Mouse (Mus musculus): ENCODE measurements at regions not wholly inside any gene's neighbourhood (a gene's known extent, or its start where the extent isn't known, plus 50 kb on each side); places are given as distances from the start of the nearest gene placed in this dataset.

- TF ChIP-seq USF2 (conservative IDR thresholded peaks at IDR 0.05; ENCODE audit: low read depth, low read length) (no peak), CHD1 (IDR thresholded peaks at IDR 0.05; ENCODE audit: low read depth, low read length) (no peak), MAZ (IDR thresholded peaks at IDR 0.05; ENCODE audit: low read depth, low read length) (0 out of 2 replicates have a peak, but pooled peaks have one; percentile 28), EP300 (IDR thresholded peaks at IDR 0.05; ENCODE audit: low read length) (peak; percentile 79), CHD2 (IDR thresholded peaks at IDR 0.05; ENCODE audit: low read length) (peak; percentile 48; the same call in 1 of the 2 replicates), UBTF (IDR thresholded peaks at IDR 0.05; ENCODE audit: low read depth, low read length) (0 out of 2 replicates have a peak, but pooled peaks have one; percentile 48), PAX5 (IDR thresholded peaks at IDR 0.05; ENCODE audit: low read length) (no peak), IRF4 (IDR thresholded peaks at IDR 0.05; ENCODE audit: low read depth, low read length) (peak; percentile 82), JUN (IDR thresholded peaks at IDR 0.05; ENCODE audit: insufficient read depth, low read depth, low read length) (no peak), JUND (conservative IDR thresholded peaks at IDR 0.05; ENCODE audit: low read depth, low read length) (no peak), RAD21 (IDR thresholded peaks at IDR 0.05; ENCODE audit: low read depth, low read length) (no peak), MAFK (IDR thresholded peaks at IDR 0.05; ENCODE audit: insufficient replicate concordance, low read length) (no peak), MYC (IDR thresholded peaks at IDR 0.05; ENCODE audit: low read depth, low read length) (no peak), HCFC1 (IDR thresholded peaks at IDR 0.05; ENCODE audit: low read depth, low read length) (no peak)
Observed at GRCm38 (mm10) chr8:46934254-46934653, 52.4 kb upstream of the Enpp6 start (continued).

GRCm38 (mm10) chr8:46934898-46935297, 51.8 kb upstream of the Enpp6 start:
- dilution Hi-C loops (cut with MboI; ENCODE audit: extremely low pct_ligation_motif_present, extremely low pct_unique_long_range_greater_than_20kb, low sequenced_read_pairs), result no loop called here
- Histone ChIP-seq H3K79me2 (replicated peaks; ENCODE audit: control insufficient read depth, extremely low read depth, insufficient read depth, poor library complexity, severe bottlenecking) (no peaks in the 10 kb centered on the region), H3K9ac (ENCODE audit: insufficient read depth, low read depth) (peak overlapping the region; percentile 50; the same call in 1 of the 2 replicates), H3K27ac (ENCODE audit: insufficient read depth, low read depth) (no peak overlapping the region), H3K27me3 (replicated peaks) (no peaks in the 10 kb centered on the region), H3K9me3 (replicated peaks; ENCODE audit: low read length) (peaks cover 5% of the 10 kb centered on the region), H3K36me3 (replicated peaks in 1 of 2; ENCODE audit: control insufficient read depth in 1 of 2, insufficient read depth in 1 of 2, low read length in 1 of 2) (no peaks in the 10 kb centered on the region), H3K4me2 (ENCODE audit: insufficient read depth, low read depth, poor library complexity, severe bottlenecking) (peak overlapping the region; percentile 72), H3K4me1 (ENCODE audit: control insufficient read depth in 1 of 2, insufficient read depth in 2 of 2) (peaks cover 23 to 73% of the 10 kb centered on the region in 2 experiments), H3K4me3 (replicated peaks in 1 of 3; ENCODE audit: low read depth in 2 of 3, low read length in 2 of 3, poor library complexity in 1 of 3) (peak overlapping the region in 1 of 3 experiments; percentile 14)
- in situ Hi-C loops (cut with MboI; ENCODE audit: low pct_ligation_motif_present, low pct_unique_long_range_greater_than_20kb, low sequenced_read_pairs), result loop anchor here (5.0 to 25.0 kb wide), 3 partner anchors 90 to 723 kb away; partner anchors contain the start of gene Slc25a4
- TF ChIP-seq IRF4 (IDR thresholded peaks at IDR 0.05; ENCODE audit: low read depth, low read length) (peak; percentile 61), ELF1 (IDR thresholded peaks at IDR 0.05; ENCODE audit: low read depth, low read length) (no peak), ZC3H11A (IDR thresholded peaks at IDR 0.05; ENCODE audit: low read depth, low read length) (peak; percentile 24; the same call in 1 of the 2 replicates), BHLHE40 (IDR thresholded peaks at IDR 0.05; ENCODE audit: low read depth, low read length) (no peak), NRF1 (IDR thresholded peaks at IDR 0.05; ENCODE audit: low read depth, low read length) (no peak), MXI1 (IDR thresholded peaks at IDR 0.05; ENCODE audit: low read depth, low read length) (no peak), ZNF384 (IDR thresholded peaks at IDR 0.05; ENCODE audit: low read depth, low read length) (no peak), SMC3 (IDR thresholded peaks at IDR 0.05; ENCODE audit: low read depth, low read length) (peak; percentile 90), ZMIZ1 (IDR thresholded peaks at IDR 0.05; ENCODE audit: low read depth, low read length) (no peak), RAD21 (IDR thresholded peaks at IDR 0.05; ENCODE audit: low read depth, low read length) (peak; percentile 77), HCFC1 (IDR thresholded peaks at IDR 0.05; ENCODE audit: low read depth, low read length) (no peak), CTCF (conservative IDR thresholded peaks at IDR 0.05 in 1 of 2, IDR thresholded peaks at IDR 0.05 in 1 of 2; ENCODE audit: low read depth in 2 of 2, low read length in 2 of 2) (peak; percentile 76 to 89)
- peak; percentile 77 for DNase-seq (ENCODE audit: extremely low read depth)

All from CH12.LX (cell line).